Mouse (Mus musculus) liver, embryonic 13.5 days (tissue): ENCODE data around the gene Pde4d. TPM values are rescaled to one million over a fixed set of nuclear protein-coding genes. Genes with fewer than 3 reads are reported as not detected.

Source experiments
- ATAC-seq: fragments of 200-750 bp; cut with Nextera tagmentation; 2 replicates; pipeline ENCODE4 v1.8.0; 2017; ENCODE audit warnings: low read depth, mild to moderate bottlenecking, moderate number of reproducible peaks, moderate library complexity
- DNase-seq: peaks from one replicate; pipeline ENCODE4 v3.0.0; 2022
- H3K27ac ChIP-seq: fragments of 300-500 bp; sonication (generic); 2 replicates; pipeline ENCODE4 v1.5.1; 2015; ENCODE audit warnings: moderate library complexity, mild to moderate bottlenecking, inconsistent platforms
- H3K27me3 ChIP-seq: fragments of 300-500 bp; sonication (generic); 2 replicates; pipeline ENCODE4 v1.6.1; 2015; ENCODE audit warnings: mild to moderate bottlenecking, inconsistent platforms
- H3K36me3 ChIP-seq: fragments of 300-500 bp; sonication (generic); 2 replicates; pipeline ENCODE4 v1.6.1; 2015; ENCODE audit warnings: mild to moderate bottlenecking, inconsistent platforms
- H3K4me1 ChIP-seq: fragments of 300-500 bp; sonication (generic); replicated peaks from 2 replicates; pipeline ENCODE4 v1.6.1; 2015; ENCODE audit warnings: inconsistent platforms
- H3K4me2 ChIP-seq: fragments of 300-500 bp; sonication (generic); 2 replicates; pipeline ENCODE4 v1.6.1; 2015; ENCODE audit warnings: inconsistent platforms, mild to moderate bottlenecking, moderate library complexity
- H3K4me3 ChIP-seq: fragments of 300-500 bp; sonication (generic); replicated peaks from 2 replicates; pipeline ENCODE4 v1.5.1; 2015; ENCODE audit warnings: mild to moderate bottlenecking, inconsistent platforms
- H3K9ac ChIP-seq: fragments of 300-500 bp; sonication (generic); 2 replicates; pipeline ENCODE4 v1.6.1; 2015; ENCODE audit warnings: mild to moderate bottlenecking, inconsistent platforms
- H3K9me3 ChIP-seq: fragments of 300-500 bp; sonication (generic); replicated peaks from 2 replicates; pipeline ENCODE4 v1.6.1; 2016; ENCODE audit warnings: inconsistent platforms
- WGBS: fragments of 180-500 bp; shearing (Covaris S2); methylation state at CpG from one replicate; pipeline ENCODE4 v1.1.7; 2015; ENCODE audit not compliant: insufficient replicate concordance; 5-methylcytosine and 5-hydroxymethylcytosine counted together
- polyA plus RNA-seq: library from polyadenylated mRNA; unstranded; fragments of >200 nt; fragmentation: Nextera tagmentation; extraction: Ambion mirVana; gene quantifications from 2 replicates; pipeline ENCODE4 v1.2.1, GENCODE M21; 2015

Pde4d gene
- polyA plus RNA-seq, 1 experiment from 2014 or later = 11.8 TPM

GRCm38 (mm10) chr13:108839142-108839541, 389.4 kb downstream of the Pde4d start:
- ATAC-seq (no peak), DNase-seq (no peak)
- 55% methylated on average over 7 of the region's 7 CpGs for WGBS

GRCm38 (mm10) chr13:108854090-108854489, 404.3 kb downstream of the Pde4d start:
- Histone ChIP-seq H3K4me3 (no peak overlapping the region), H3K27me3 (no peaks in the 10 kb centered on the region), H3K36me3 (no peaks in the 10 kb centered on the region), H3K4me1 (peaks cover 9% of the 10 kb centered on the region), H3K4me2 (no peak overlapping the region), H3K27ac (no peak overlapping the region), H3K9me3 (no peaks in the 10 kb centered on the region), H3K9ac (no peak overlapping the region)
- WGBS = 33% methylated on average over 5 of the region's 5 CpGs
- ATAC-seq (no peak), DNase-seq (no peak)

More at GRCm38 (mm10) chr13:108839142-108839541, 389.4 kb downstream of the Pde4d start:
- Histone ChIP-seq H3K27me3 (no peaks in the 10 kb centered on the region), H3K9ac (no peak overlapping the region), H3K4me3 (no peak overlapping the region), H3K36me3 (no peaks in the 10 kb centered on the region), H3K9me3 (no peaks in the 10 kb centered on the region), H3K4me2 (no peak overlapping the region), H3K4me1 (no peaks in the 10 kb centered on the region), H3K27ac (no peak overlapping the region)

- Histone ChIP-seq H3K36me3 (no peaks in the 10 kb centered on the region), H3K4me2 (peak overlapping the region; percentile 38; the same call in 1 of the 2 replicates), H3K4me3 (no peak overlapping the region), H3K9me3 (no peaks in the 10 kb centered on the region), H3K27ac (no peak overlapping the region), H3K27me3 (no peaks in the 10 kb centered on the region), H3K9ac (no peak overlapping the region), H3K4me1 (peaks cover 9% of the 10 kb centered on the region)
- 24% methylated on average over 6 of the region's 6 CpGs for WGBS
- DNase-seq (peak; percentile 28), ATAC-seq (peak; percentile 91)
Observed at GRCm38 (mm10) chr13:108856776-108857435, 407.2 kb downstream of the Pde4d start.

GRCm38 (mm10) chr13:108859336-108859735, 409.6 kb downstream of the Pde4d start:
- Histone ChIP-seq H3K27ac (no peak overlapping the region), H3K9ac (no peak overlapping the region), H3K4me1 (peaks cover 9% of the 10 kb centered on the region), H3K36me3 (no peaks in the 10 kb centered on the region), H3K4me2 (no peak overlapping the region), H3K9me3 (no peaks in the 10 kb centered on the region), H3K4me3 (no peak overlapping the region), H3K27me3 (no peaks in the 10 kb centered on the region)
- 66% methylated on average over 3 of the region's 3 CpGs for WGBS
- no peak for DNase-seq
- no peak for ATAC-seq

- no peak for ATAC-seq
- no peak for DNase-seq
- H3K9ac ChIP-seq = no peak overlapping the region
- H3K36me3 ChIP-seq = no peaks in the 10 kb centered on the region
- no peak overlapping the region for H3K27ac ChIP-seq
- peaks cover 9% of the 10 kb centered on the region for H3K4me1 ChIP-seq
- 57% methylated on average over 7 of the region's 7 CpGs for WGBS
- no peaks in the 10 kb centered on the region for H3K9me3 ChIP-seq
- no peak overlapping the region for H3K4me2 ChIP-seq
- no peak overlapping the region for H3K4me3 ChIP-seq
- no peaks in the 10 kb centered on the region for H3K27me3 ChIP-seq
Observed at GRCm38 (mm10) chr13:108860737-108861136, 411.0 kb downstream of the Pde4d start.

GRCm38 (mm10) chr13:108861707-108862106, 412.0 kb downstream of the Pde4d start:
- WGBS = 69% methylated on average over 7 of the region's 7 CpGs
- DNase-seq = no peak

GRCm38 (mm10) chr13:108862173-108862572, 412.4 kb downstream of the Pde4d start:
- H3K4me3 ChIP-seq = no peak overlapping the region
- H3K9me3 ChIP-seq = no peaks in the 10 kb centered on the region
- ATAC-seq (no peak), DNase-seq (no peak)
- H3K4me2 ChIP-seq = no peak overlapping the region
- H3K4me1 ChIP-seq = peaks cover 2% of the 10 kb centered on the region; the same call in 1 of the 2 replicates
- no peak overlapping the region for H3K27ac ChIP-seq
- no peak overlapping the region for H3K9ac ChIP-seq
- H3K36me3 ChIP-seq = no peaks in the 10 kb centered on the region
- H3K27me3 ChIP-seq = no peaks in the 10 kb centered on the region
- WGBS = 58% methylated on average over 5 of the region's 5 CpGs

More at GRCm38 (mm10) chr13:108861707-108862106, 412.0 kb downstream of the Pde4d start:
- Histone ChIP-seq H3K36me3 (no peaks in the 10 kb centered on the region), H3K27ac (no peak overlapping the region), H3K4me3 (no peak overlapping the region), H3K4me2 (no peak overlapping the region), H3K9me3 (no peaks in the 10 kb centered on the region), H3K4me1 (peaks cover 7% of the 10 kb centered on the region), H3K27me3 (no peaks in the 10 kb centered on the region), H3K9ac (no peak overlapping the region)
- ATAC-seq = no peak

GRCm38 (mm10) chr13:108900160-108900559, 450.4 kb downstream of the Pde4d start:
- no peak overlapping the region for H3K9ac ChIP-seq
- no peaks in the 10 kb centered on the region for H3K9me3 ChIP-seq
- ATAC-seq = no peak
- H3K4me1 ChIP-seq = no peaks in the 10 kb centered on the region
- no peak overlapping the region for H3K4me3 ChIP-seq
- no peak for DNase-seq
- 70% methylated on average over 5 of the region's 5 CpGs for WGBS
- no peak overlapping the region for H3K27ac ChIP-seq
- H3K4me2 ChIP-seq = no peak overlapping the region
- H3K27me3 ChIP-seq = no peaks in the 10 kb centered on the region
- H3K36me3 ChIP-seq = no peaks in the 10 kb centered on the region

GRCm38 (mm10) chr13:108905121-108905520, 455.4 kb downstream of the Pde4d start:
- H3K27ac ChIP-seq = no peak overlapping the region
- no peak overlapping the region for H3K4me2 ChIP-seq
- ATAC-seq = no peak
- no peak overlapping the region for H3K9ac ChIP-seq
- DNase-seq = no peak
- H3K4me3 ChIP-seq = no peak overlapping the region
- WGBS = 65% methylated on average over 2 of the region's 2 CpGs
- no peaks in the 10 kb centered on the region for H3K36me3 ChIP-seq
- no peaks in the 10 kb centered on the region for H3K27me3 ChIP-seq
- H3K4me1 ChIP-seq = no peaks in the 10 kb centered on the region
- no peaks in the 10 kb centered on the region for H3K9me3 ChIP-seq

GRCm38 (mm10) chr13:108909193-108909592, 459.4 kb downstream of the Pde4d start:
- Histone ChIP-seq H3K27ac (no peak overlapping the region), H3K4me1 (no peaks in the 10 kb centered on the region), H3K9me3 (no peaks in the 10 kb centered on the region), H3K36me3 (no peaks in the 10 kb centered on the region), H3K4me3 (no peak overlapping the region), H3K27me3 (no peaks in the 10 kb centered on the region), H3K4me2 (no peak overlapping the region), H3K9ac (no peak overlapping the region)
- ATAC-seq = no peak
- DNase-seq = no peak
- WGBS = 61% methylated on average over 2 of the region's 2 CpGs

- no peak overlapping the region for H3K27ac ChIP-seq
- DNase-seq (no peak), ATAC-seq (no peak)
- WGBS = 53% methylated on average over 3 of the region's 3 CpGs
- no peak overlapping the region for H3K4me2 ChIP-seq
- H3K4me1 ChIP-seq = no peaks in the 10 kb centered on the region
- no peaks in the 10 kb centered on the region for H3K9me3 ChIP-seq
- H3K36me3 ChIP-seq = no peaks in the 10 kb centered on the region
- no peak overlapping the region for H3K4me3 ChIP-seq
- H3K27me3 ChIP-seq = no peaks in the 10 kb centered on the region
- no peak overlapping the region for H3K9ac ChIP-seq
Observed at GRCm38 (mm10) chr13:108914626-108915025, 464.9 kb downstream of the Pde4d start.

GRCm38 (mm10) chr13:108921146-108921545, 471.4 kb downstream of the Pde4d start:
- no peak for ATAC-seq
- Histone ChIP-seq H3K9me3 (no peaks in the 10 kb centered on the region), H3K27ac (no peak overlapping the region), H3K27me3 (no peaks in the 10 kb centered on the region), H3K4me1 (no peaks in the 10 kb centered on the region), H3K4me3 (no peak overlapping the region), H3K36me3 (no peaks in the 10 kb centered on the region), H3K9ac (no peak overlapping the region), H3K4me2 (no peak overlapping the region)
- 62% methylated on average over 4 of the region's 4 CpGs for WGBS
- no peak for DNase-seq
